Comparison of ENCODE assay signal across 18 mouse cellular contexts in genomic region chr6:28597266-28597665, GRCm38 (mm10).
DNase-seq lines count a peak whose midpoint lies in the region; ATAC-seq lines count a peak whose summit lies in the region.
"Had no signal": no experiment of that assay in that cellular context is flagged by ENCODE, and none has a peak within 500 bp of the region (broad histone marks: within the 10 kb centered on the region; RNA-seq: fewer than 3 reads in every experiment).

No protein-coding gene starts in this region.

- peak; percentile 80 for ATAC-seq in frontal cortex, adult (ENCODE audit: low TSS enrichment)
- ATAC-seq: CD4-positive, CD25-positive, alpha-beta regulatory T cell, adult 4 months; forebrain, embryonic 14.5 days had no signal

- DNase-seq in frontal cortex, postnatal 25 days (ENCODE audit: low spot score in 2 of 2) = no peak
- DNase-seq in layer of hippocampus, adult 8-10 months (ENCODE audit: low spot score in 2 of 2) = peak; percentile 44
- no peak for DNase-seq in layer of hippocampus, adult 9-10 months (ENCODE audit: low spot score)
- DNase-seq in right cerebral cortex, adult 2 months (ENCODE audit: low spot score in 2 of 2) = peak; percentile 46 to 49
- no peak for DNase-seq in right cerebral cortex, postnatal 14 days
- DNase-seq in spleen, postnatal 14 days (ENCODE audit: low spot score in 2 of 2) = no peak
- no peak for DNase-seq in adrenal gland, adult (ENCODE audit: inconsistent age in 2 of 2, low spot score in 1 of 2)
- DNase-seq: adrenal gland, postnatal 10 days; B cell, adult 2 months; cerebellum, adult 11-12 months; cerebellum, adult 9-11 months; cerebellum, postnatal 36 days; embryo, embryonic 11 days; gastrocnemius, adult 2 months; gastrocnemius, postnatal 25 days had no signal

Comparison
In these comparisons a context has a peak if more than half of its experiments do, and no peak if none do; other contexts are left out.
1. DNase-seq: peak in layer of hippocampus, adult 8-10 months (2 of 2) and right cerebral cortex, adult 2 months (2 of 2); none in frontal cortex, postnatal 25 days (0 of 2), layer of hippocampus, adult 9-10 months (single experiment), right cerebral cortex, postnatal 14 days (single experiment), spleen, postnatal 14 days (0 of 2) and adrenal gland, adult (0 of 2).